Mouse (Mus musculus): Measurements from ENCODE around the gene Rgsl1. TPM values are rescaled to one million over a fixed set of nuclear protein-coding genes. Genes with fewer than 3 reads are reported as not detected.

Gene Rgsl1
- total and polyA plus RNA-seq, 3 experiments = not detected

DNA sequence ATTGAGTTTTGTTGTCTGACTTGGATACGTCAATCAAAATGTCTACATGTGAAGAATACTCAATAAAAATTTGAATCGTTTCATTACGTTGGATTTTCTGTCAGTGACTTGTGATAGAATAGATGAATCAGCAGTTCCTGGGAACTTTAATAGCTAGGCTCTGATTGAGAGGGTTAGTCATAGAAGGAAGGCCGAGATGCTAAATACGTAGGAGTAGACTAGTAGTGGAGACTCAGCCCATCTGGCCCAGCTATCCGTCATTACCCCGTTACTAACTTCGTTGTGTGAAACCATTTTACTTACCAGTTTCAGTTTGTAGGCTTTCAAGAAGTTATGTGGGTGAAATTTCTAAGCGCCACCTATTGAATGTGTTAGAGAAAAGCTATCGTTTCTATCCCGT, 79.8 kb downstream of the Rgsl1 start:
- H3K9me3 ChIP-seq (replicated peaks; ENCODE audit: insufficient read depth, low read length) = no peaks in the 10 kb centered on the region
- TF ChIP-seq SIN3A (IDR thresholded peaks at IDR 0.05; ENCODE audit: low read length) (no peak), USF1 (IDR thresholded peaks at IDR 0.05; ENCODE audit: low read depth, low read length) (no peak), KAT2A (conservative IDR thresholded peaks at IDR 0.05; ENCODE audit: low read depth, low read length) (no peak), ZNF384 (IDR thresholded peaks at IDR 0.05; ENCODE audit: low read depth, low read length) (no peak), MYC (IDR thresholded peaks at IDR 0.05; ENCODE audit: low read depth, low read length) (no peak), USF2 (IDR thresholded peaks at IDR 0.05; ENCODE audit: borderline replicate concordance in 1 of 2, insufficient read depth in 1 of 2, low read depth in 1 of 2, low read length in 2 of 2) (no peak), CHD1 (IDR thresholded peaks at IDR 0.05; ENCODE audit: low read depth, low read length) (no peak), CTCF (IDR thresholded peaks at IDR 0.05 in 2 of 3, conservative IDR thresholded peaks at IDR 0.05 in 1 of 3; ENCODE audit: control insufficient read depth in 1 of 3, insufficient read depth in 1 of 3, low read depth in 2 of 3, low read length in 3 of 3, poor library complexity in 1 of 3, severe bottlenecking in 1 of 3) (no peak), TBP (IDR thresholded peaks at IDR 0.05; ENCODE audit: low read depth, low read length) (no peak), GATA1 (IDR thresholded peaks at IDR 0.05; ENCODE audit: low read depth, low read length) (no peak), HCFC1 (IDR thresholded peaks at IDR 0.05; ENCODE audit: low read depth, low read length) (no peak), MAFK (IDR thresholded peaks at IDR 0.05; ENCODE audit: borderline replicate concordance, low read depth, low read length) (no peak), POLR2A (IDR thresholded peaks at IDR 0.05; ENCODE audit: control insufficient read depth in 1 of 2, insufficient read depth in 1 of 2, low read depth in 1 of 2, low read length in 2 of 2, poor library complexity in 1 of 2) (no peak), ZMIZ1 (IDR thresholded peaks at IDR 0.05; ENCODE audit: low read depth, low read length) (no peak), ZKSCAN1 (IDR thresholded peaks at IDR 0.05; ENCODE audit: low read depth, low read length) (no peak), ZC3H11A (IDR thresholded peaks at IDR 0.05; ENCODE audit: low read depth, low read length) (no peak)
- DNase-seq (ENCODE audit: low read depth, low spot score) = no peak
- H3K4me1 ChIP-seq (ENCODE audit: control insufficient read depth in 1 of 2, insufficient read depth in 2 of 2, low read length in 2 of 2) = no peaks in the 10 kb centered on the region
- no peaks in the 10 kb centered on the region for H3K27me3 ChIP-seq (ENCODE audit: control insufficient read depth in 1 of 2, insufficient read depth in 2 of 2, low read length in 2 of 2)
- no peak overlapping the region for H3K27ac ChIP-seq (ENCODE audit: control insufficient read depth, low read depth, low read length)
- no peaks in the 10 kb centered on the region; a peak in 1 of 4 replicates for H3K36me3 ChIP-seq (ENCODE audit: control insufficient read depth in 1 of 2, insufficient read depth in 2 of 2, low read length in 2 of 2)
- H3K79me2 ChIP-seq (ENCODE audit: control insufficient read depth, insufficient read depth, low read length, poor library complexity) = no peaks in the 10 kb centered on the region
- H3K4me3 ChIP-seq (ENCODE audit: control insufficient read depth in 1 of 2, insufficient read depth in 1 of 2, low read depth in 2 of 2, low read length in 2 of 2) = no peak overlapping the region
- no peak overlapping the region for H3K9ac ChIP-seq (ENCODE audit: control insufficient read depth, low read depth, low read length, poor library complexity, severe bottlenecking)

DNA sequence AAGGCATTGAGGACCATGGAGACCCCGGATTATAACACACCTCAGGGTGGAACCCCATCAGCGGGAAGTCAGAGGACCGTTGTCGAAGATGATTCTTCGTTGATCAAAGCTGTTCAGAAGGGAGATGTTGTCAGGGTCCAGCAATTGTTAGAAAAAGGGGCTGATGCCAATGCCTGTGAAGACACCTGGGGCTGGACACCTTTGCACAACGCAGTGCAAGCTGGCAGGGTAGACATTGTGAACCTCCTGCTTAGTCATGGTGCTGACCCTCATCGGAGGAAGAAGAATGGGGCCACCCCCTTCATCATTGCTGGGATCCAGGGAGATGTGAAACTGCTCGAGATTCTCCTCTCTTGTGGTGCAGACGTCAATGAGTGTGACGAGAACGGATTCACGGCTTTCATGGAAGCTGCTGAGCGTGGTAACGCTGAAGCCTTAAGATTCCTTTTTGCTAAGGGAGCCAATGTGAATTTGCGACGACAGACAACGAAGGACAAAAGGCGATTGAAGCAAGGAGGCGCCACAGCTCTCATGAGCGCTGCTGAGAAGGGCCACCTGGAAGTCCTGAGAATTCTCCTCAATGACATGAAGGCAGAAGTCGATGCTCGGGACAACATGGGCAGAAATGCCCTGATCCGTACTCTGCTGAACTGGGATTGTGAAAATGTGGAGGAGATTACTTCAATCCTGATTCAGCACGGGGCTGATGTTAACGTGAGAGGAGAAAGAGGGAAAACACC, 90.0 kb downstream of the Rgsl1 start:
- Histone ChIP-seq H3K9ac (ENCODE audit: control insufficient read depth, low read depth, low read length, poor library complexity, severe bottlenecking) (no peak overlapping the region), H3K79me2 (ENCODE audit: control insufficient read depth, insufficient read depth, low read length, poor library complexity) (no peaks in the 10 kb centered on the region; the same call in 1 of the 2 replicates), H3K36me3 (ENCODE audit: control insufficient read depth in 1 of 2, insufficient read depth in 2 of 2, low read length in 2 of 2) (peaks cover 0 to 7% of the 10 kb centered on the region in 2 experiments; a peak in 1 of 4 replicates), H3K9me3 (replicated peaks; ENCODE audit: insufficient read depth, low read length) (no peaks in the 10 kb centered on the region), H3K27ac (ENCODE audit: control insufficient read depth, low read depth, low read length) (no peak overlapping the region), H3K4me3 (ENCODE audit: control insufficient read depth in 1 of 2, insufficient read depth in 1 of 2, low read depth in 2 of 2, low read length in 2 of 2) (no peak overlapping the region), H3K4me1 (ENCODE audit: control insufficient read depth in 1 of 2, insufficient read depth in 2 of 2, low read length in 2 of 2) (peaks cover 0 to 10% of the 10 kb centered on the region in 2 experiments; a peak in 2 of 4 replicates), H3K27me3 (ENCODE audit: control insufficient read depth in 1 of 2, insufficient read depth in 2 of 2, low read length in 2 of 2) (no peaks in the 10 kb centered on the region)
- TF ChIP-seq MAX (IDR thresholded peaks at IDR 0.05; ENCODE audit: low read length) (no peak), MEF2A (IDR thresholded peaks at IDR 0.05; ENCODE audit: extremely low read depth, insufficient replicate concordance, low read depth, low read length, poor library complexity, severe bottlenecking) (no peak), NRF1 (IDR thresholded peaks at IDR 0.05; ENCODE audit: insufficient read depth, low read depth, low read length, poor library complexity, severe bottlenecking) (no peak), ETS1 (IDR thresholded peaks at IDR 0.05; ENCODE audit: low read depth, low read length) (no peak), SMC3 (IDR thresholded peaks at IDR 0.05; ENCODE audit: low read depth, low read length) (no peak), TAL1 (IDR thresholded peaks at IDR 0.05; ENCODE audit: low read length) (no peak), CTCF (IDR thresholded peaks at IDR 0.05 in 2 of 3, conservative IDR thresholded peaks at IDR 0.05 in 1 of 3; ENCODE audit: control insufficient read depth in 1 of 3, insufficient read depth in 1 of 3, low read depth in 2 of 3, low read length in 3 of 3, poor library complexity in 1 of 3, severe bottlenecking in 1 of 3) (no peak), CHD2 (IDR thresholded peaks at IDR 0.05; ENCODE audit: low read length) (no peak), RAD21 (IDR thresholded peaks at IDR 0.05; ENCODE audit: low read depth, low read length) (no peak), TBP (IDR thresholded peaks at IDR 0.05; ENCODE audit: low read depth, low read length) (no peak), RCOR1 (IDR thresholded peaks at IDR 0.05; ENCODE audit: low read depth, low read length) (no peak), KAT2A (conservative IDR thresholded peaks at IDR 0.05; ENCODE audit: low read depth, low read length) (no peak), MYC (IDR thresholded peaks at IDR 0.05; ENCODE audit: low read depth, low read length) (no peak), ZKSCAN1 (IDR thresholded peaks at IDR 0.05; ENCODE audit: low read depth, low read length) (no peak), POLR2A (IDR thresholded peaks at IDR 0.05; ENCODE audit: control insufficient read depth in 1 of 2, insufficient read depth in 1 of 2, low read depth in 1 of 2, low read length in 2 of 2, poor library complexity in 1 of 2) (no peak), HCFC1 (IDR thresholded peaks at IDR 0.05; ENCODE audit: low read depth, low read length) (no peak), USF1 (IDR thresholded peaks at IDR 0.05; ENCODE audit: low read depth, low read length) (no peak), GABPA (IDR thresholded peaks at IDR 0.05; ENCODE audit: low read depth, low read length) (no peak), E2F4 (IDR thresholded peaks at IDR 0.05; ENCODE audit: borderline replicate concordance, low read depth, low read length) (no peak)
- DNase-seq (ENCODE audit: low read depth, low spot score) = no peak

Measured in MEL (cell line).